Mouse (Mus musculus) thymus, postnatal 10 days (tissue): ENCODE data around the gene Oit3.
"Not testable (repeated sequence)": the region's sequence is repeated elsewhere in the genome, so short reads cannot be mapped to it uniquely, and the experiment has no call there.

Source experiments
- DNase-seq, 2 experiments: peaks; one replicate each; pipeline ENCODE4 v3.0.0; 2021; ENCODE audit warnings: low spot score in 2 of 2

Gene Oit3

DNA sequence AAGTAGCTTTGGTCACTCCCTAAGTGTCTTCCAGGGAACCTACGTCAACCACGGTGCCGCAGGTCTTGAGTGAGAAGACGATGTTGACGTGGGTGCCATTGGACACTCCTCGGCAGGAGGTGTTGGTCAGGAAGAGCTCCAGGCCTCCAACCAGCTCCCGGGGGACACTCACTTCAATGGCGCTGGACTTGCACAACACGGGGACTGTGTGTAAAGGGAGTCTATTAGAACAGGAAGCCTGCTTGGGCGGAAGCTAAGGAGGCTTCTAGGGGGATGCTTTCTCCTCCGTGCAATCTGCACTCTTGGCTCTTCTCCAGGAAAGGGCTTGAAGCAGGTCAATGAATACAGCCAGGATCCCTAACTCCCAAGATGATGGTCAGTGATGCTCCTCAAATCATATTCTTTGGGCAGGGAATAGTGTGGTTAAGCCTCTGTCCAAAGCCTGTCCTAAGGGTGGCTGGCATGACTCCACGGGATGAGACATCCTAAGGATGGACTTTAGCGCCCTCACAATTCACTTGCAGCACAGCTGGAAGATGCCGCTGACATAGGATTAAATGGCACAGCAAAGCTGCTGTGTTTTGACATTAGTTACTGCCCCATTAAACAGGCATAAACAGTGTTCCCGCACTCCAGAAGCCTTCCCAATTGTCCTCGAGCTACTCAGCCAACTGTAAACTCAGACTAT is 12.0 kb downstream of the Oit3 start:
- DNase-seq = no peak

- no peak for DNase-seq
Observed at GRCm38 (mm10) chr10:59426371-59426770, 15.2 kb downstream of the Oit3 start.

- no peak for DNase-seq
Observed at GRCm38 (mm10) chr10:59425369-59425768, 16.2 kb downstream of the Oit3 start.

- no peak for DNase-seq
Observed at GRCm38 (mm10) chr10:59424453-59424852, 17.1 kb downstream of the Oit3 start.

DNA sequence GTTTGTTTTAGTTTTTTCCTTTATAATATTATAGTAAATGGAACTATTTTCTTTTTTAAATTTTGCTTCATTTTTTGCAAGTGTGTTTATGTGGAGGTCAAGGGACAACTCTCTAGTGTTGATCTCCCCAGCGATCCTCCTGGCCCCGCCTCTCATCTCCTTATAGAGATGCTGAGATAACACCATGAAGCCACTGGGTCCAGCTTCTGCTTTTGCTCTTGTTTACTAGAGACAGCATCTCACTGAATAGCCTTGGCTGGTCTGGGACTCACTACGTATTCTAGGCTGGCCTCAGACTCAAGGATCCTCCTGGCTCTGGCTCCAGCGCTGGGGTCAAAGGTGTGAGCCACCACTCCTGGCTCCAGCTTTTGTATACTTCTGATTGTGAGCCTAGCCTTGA is 22.1 kb downstream of the Oit3 start:
- DNase-seq = no peak

DNA sequence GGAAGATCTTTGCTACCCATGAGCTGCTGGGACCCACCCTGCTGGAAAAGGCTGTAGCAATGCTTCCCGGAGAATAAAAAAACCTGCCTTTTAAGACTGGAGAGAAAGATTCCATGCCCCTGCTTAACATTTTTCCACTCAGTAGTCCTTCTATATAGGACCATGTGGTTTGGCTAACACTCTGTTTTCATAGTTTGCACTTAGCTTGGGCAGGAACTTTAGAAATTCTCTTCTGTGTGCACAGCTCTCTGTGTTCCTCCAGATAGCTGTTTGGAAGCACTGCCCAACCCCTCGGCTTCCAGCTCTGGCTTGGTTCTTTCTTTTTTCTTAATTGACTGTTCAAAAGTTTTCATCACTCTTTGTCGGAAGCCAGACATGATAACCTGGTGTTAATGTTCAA is 25.0 kb downstream of the Oit3 start:
- no peak for DNase-seq

GRCm38 (mm10) chr10:59413711-59414110 is 27.9 kb downstream of the Oit3 start:
- DNase-seq = no peak

- DNase-seq = no peak
Observed at GRCm38 (mm10) chr10:59410264-59410663, 31.3 kb downstream of the Oit3 start.

- DNase-seq = no peak
Observed at GRCm38 (mm10) chr10:59408499-59408898, 33.1 kb downstream of the Oit3 start.

GRCm38 (mm10) chr10:59403793-59404149 is 37.8 kb downstream of the Oit3 start:
- DNase-seq = no peak

- no peak for DNase-seq
Observed at GRCm38 (mm10) chr10:59402899-59403792, 38.4 kb downstream of the Oit3 start, which contains the start of gene Pla2g12b. Pla2g12b (plus strand) TSS chr10:59403660.

GRCm38 (mm10) chr10:59395461-59395860 is 46.1 kb downstream of the Oit3 start, which contains the start of gene Gm10273:
Gm10273 (plus strand) TSS chr10:59395632.
- DNase-seq = not testable (repeated sequence)

DNA sequence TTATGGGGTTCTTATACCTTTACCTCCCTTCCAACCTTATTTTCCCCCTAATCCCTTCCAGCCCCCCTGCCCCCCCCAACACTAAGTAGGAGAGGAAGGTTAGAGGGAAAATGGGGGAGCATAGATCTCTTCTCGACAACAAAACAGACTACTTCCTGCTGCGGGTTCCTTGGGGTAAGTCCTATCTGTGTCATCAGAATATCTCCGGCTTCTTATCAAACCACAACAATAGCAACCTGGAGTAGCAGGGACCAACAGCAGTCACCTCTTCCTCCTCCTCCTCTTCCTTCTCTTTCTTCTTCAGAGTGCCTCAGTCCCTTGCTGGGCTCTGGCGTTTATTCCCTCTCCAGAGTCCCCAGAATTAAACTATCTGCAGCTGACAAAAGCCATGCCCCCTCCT is 49.7 kb downstream of the Oit3 start:
- DNase-seq = no peak

DNA sequence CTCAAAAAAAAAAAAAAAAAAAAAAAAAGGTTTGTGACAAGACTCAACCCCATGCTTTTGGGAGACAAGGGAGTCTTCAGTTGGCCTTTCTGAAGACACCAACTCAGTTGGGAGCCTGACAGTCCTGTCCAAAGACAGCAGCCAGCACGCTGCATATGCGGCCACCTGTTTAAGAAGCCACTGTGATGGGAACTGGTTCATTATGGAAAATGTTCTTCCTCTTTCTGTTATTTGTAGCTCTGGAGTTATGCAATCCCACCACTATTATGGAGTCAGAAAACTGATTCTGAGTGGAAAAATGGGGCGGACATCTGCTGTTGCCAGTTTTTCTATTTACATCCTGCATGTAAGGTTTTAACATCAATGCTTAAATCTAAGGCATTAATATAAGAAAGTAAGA is 51.9 kb downstream of the Oit3 start:
- no peak for DNase-seq

- no peak for DNase-seq
Observed at GRCm38 (mm10) chr10:59386951-59387350, 54.6 kb downstream of the Oit3 start.

DNA sequence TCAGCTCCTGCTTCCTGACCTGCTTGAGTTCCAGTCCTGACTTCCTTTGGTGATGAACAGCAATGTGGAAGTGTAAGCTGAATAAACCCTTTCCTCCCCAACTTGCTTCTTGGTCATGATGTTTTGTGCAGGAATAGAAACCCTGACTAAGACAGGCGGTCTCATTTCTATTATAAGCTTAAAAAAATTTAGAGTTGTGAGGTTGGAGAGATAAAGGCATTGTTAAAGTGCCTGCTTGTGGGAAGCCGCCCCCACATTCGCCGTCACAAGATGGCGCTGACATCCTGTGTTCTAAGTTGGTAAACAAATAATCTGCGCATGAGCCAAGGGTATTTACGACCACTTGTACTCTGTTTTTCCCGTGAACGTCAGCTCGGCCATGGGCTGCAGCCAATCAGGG is 60.0 kb downstream of the Oit3 start:
- not testable (repeated sequence) for DNase-seq

DNA sequence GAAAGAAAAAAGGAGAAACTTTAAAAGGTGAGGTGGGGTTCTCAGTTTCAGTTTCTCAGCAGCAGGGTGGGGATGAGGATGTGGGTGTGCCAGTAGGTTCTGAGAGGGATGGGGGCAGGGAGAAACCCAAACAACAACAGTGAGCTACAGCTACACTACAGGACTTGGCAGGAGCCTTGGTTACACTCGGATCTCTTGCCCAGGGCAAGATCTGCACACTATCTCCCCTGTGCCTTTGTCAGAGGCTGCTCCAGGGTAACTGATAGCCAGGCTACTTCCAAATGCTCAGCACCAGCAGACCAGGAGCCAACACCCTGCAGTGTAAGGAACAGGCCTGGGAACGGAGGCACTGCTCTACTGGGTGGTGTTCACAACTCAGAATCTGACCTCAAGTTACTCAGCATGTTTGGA is 61.2 kb downstream of the Oit3 start:
- DNase-seq = no peak

GRCm38 (mm10) chr10:59379927-59380326 is 61.7 kb downstream of the Oit3 start:
- DNase-seq = no peak

DNA sequence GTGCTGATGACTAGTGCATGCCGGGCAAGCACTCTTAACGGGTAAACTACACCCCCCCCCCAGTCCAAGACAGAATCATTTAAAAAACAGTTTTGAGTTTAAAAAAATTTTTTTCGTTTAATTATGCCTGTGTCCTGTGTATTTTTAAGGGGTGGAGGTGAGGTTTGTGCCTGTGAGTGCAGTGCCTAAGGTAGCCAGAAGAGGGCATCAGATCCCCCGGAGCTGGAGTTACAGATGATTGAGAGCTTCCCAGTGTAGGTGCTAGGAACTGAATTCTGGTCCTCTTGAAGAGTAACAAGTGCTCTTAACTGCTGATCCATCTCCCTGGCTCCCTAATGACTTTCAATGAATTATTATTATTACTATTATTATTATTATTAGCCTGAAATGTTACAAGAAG is 62.9 kb downstream of the Oit3 start:
- no peak for DNase-seq

DNA sequence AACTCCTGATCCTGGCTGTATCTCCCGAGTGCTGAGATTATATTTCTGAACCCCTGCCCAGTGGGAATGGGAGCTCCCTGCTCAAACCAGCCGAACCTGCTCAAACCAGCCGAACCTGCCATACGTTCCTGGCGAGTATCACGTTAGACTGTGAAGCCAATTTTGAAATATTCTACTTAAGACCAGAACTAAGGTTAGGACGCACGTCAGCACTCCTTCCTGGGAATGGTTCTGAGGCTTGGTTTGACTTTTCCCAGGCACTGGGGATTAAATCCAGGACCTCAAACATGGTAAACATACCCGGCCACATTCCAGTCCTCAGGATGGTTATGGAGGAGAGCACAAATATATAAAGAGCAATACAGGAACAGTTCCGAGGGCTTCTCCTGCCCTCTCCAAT is 63.7 kb downstream of the Oit3 start:
- DNase-seq = no peak
